Mouse (Mus musculus) olfactory bulb, adult 2 months (tissue): ENCODE measurements around the gene Fancg. TPM values are rescaled to one million over a fixed set of nuclear protein-coding genes. Genes with fewer than 3 reads are reported as not detected.

Experiments used
- H3K27ac ChIP-seq: fragments of 200-500 bp; 2 replicates; pipeline ENCODE4 v1.5.1; 2012; ENCODE audit warnings: low read depth, low read length; ENCODE audit not compliant: insufficient read depth
- H3K4me1 ChIP-seq: fragments of 200-500 bp; 2 replicates; pipeline ENCODE4 v1.6.1; 2012; ENCODE audit warnings: low read length; ENCODE audit not compliant: control insufficient read depth, insufficient read depth
- H3K4me3 ChIP-seq: fragments of 200-500 bp; 2 replicates; pipeline ENCODE4 v1.5.1; 2012; ENCODE audit warnings: mild to moderate bottlenecking, low read depth, low read length, moderate library complexity; ENCODE audit not compliant: insufficient read depth
- CTCF ChIP-seq: fragments of 200-500 bp; IDR thresholded peaks from 2 replicates; pipeline ENCODE4 v1.5.1; 2012; ENCODE audit warnings: low read depth, mild to moderate bottlenecking, low read length, moderate library complexity; ENCODE audit not compliant: insufficient read depth
- POLR2A ChIP-seq: fragments of 200-500 bp; IDR thresholded peaks from 2 replicates; pipeline ENCODE4 v1.6.1; 2012; ENCODE audit warnings: mild to moderate bottlenecking, low read depth, low read length, moderate library complexity; ENCODE audit not compliant: insufficient read depth
- WGBS: fragments of 180-500 bp; shearing (Covaris S2); methylation state at CpG from one replicate; pipeline ENCODE4 v1.1.7; 2018; 5-methylcytosine and 5-hydroxymethylcytosine counted together
- polyA plus RNA-seq: library from polyadenylated mRNA; stranded (reverse); fragments of >200 nt; gene quantifications from 2 replicates; pipeline ENCODE4 v1.2.4, GENCODE M21; 2012; ENCODE audit warnings: low replicate concordance; ENCODE audit not compliant: missing spikeins, insufficient read depth, insufficient read length

The Fancg gene
- polyA plus RNA-seq, 1 experiment = not detected

- 91% methylated on average over 4 of the region's 4 CpGs for WGBS
- H3K4me3 ChIP-seq = no peak overlapping the region
- no peaks in the 10 kb centered on the region for H3K4me1 ChIP-seq
- TF ChIP-seq POLR2A (no peak), CTCF (no peak)
- H3K27ac ChIP-seq = no peak overlapping the region
Measured at GRCm38 (mm10) chr4:42978062-42978461, 32.2 kb downstream of the Fancg start.

- H3K4me1 ChIP-seq = no peaks in the 10 kb centered on the region
- TF ChIP-seq CTCF (no peak), POLR2A (no peak)
- H3K4me3 ChIP-seq = no peak overlapping the region
- H3K27ac ChIP-seq = no peak overlapping the region
- 80% methylated on average over 5 of the region's 5 CpGs for WGBS
Measured at GRCm38 (mm10) chr4:42973868-42974267, 36.4 kb downstream of the Fancg start.

- H3K27ac ChIP-seq = no peak overlapping the region
- TF ChIP-seq POLR2A = no peak
- TF ChIP-seq CTCF = no peak
- WGBS = 84% methylated on average over 4 of the region's 4 CpGs
- H3K4me3 ChIP-seq = no peak overlapping the region
- no peaks in the 10 kb centered on the region for H3K4me1 ChIP-seq
Measured at GRCm38 (mm10) chr4:42972952-42973351, 37.4 kb downstream of the Fancg start.

DNA sequence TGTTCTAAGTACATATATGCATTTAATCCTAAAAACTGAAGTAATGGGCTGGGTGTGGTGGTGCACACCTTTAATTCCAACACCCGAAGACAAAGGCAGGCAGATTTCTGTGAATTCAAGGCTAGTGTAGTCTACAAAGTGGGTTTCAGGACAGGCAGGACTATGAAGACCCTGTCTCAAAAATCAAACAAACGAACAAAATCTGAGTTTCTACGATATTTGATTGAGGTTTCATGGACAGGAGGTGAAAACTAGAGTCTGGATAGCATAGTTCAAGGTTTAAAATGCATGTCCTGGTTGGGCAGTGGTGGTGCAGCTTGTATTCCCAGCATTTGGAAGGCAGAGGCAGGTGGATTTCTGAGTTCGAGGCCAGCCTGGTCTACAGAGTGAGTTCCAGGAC, 41.0 kb downstream of the Fancg start, which contains the start of gene 1700022I11Rik:
Gene 1700022I11Rik (plus strand): TSS at position 301 of the 400 bp plus-strand sequence.
- no peak within 1 kb of the TSS for H3K27ac ChIP-seq
- 93% methylated on average over 4 of the region's 4 CpGs for WGBS
- no peak for TF ChIP-seq CTCF
- no peak for TF ChIP-seq POLR2A
- no peak within 1 kb of the TSS for H3K4me3 ChIP-seq
- peaks cover 2% of the 10 kb centered on the region for H3K4me1 ChIP-seq

DNA sequence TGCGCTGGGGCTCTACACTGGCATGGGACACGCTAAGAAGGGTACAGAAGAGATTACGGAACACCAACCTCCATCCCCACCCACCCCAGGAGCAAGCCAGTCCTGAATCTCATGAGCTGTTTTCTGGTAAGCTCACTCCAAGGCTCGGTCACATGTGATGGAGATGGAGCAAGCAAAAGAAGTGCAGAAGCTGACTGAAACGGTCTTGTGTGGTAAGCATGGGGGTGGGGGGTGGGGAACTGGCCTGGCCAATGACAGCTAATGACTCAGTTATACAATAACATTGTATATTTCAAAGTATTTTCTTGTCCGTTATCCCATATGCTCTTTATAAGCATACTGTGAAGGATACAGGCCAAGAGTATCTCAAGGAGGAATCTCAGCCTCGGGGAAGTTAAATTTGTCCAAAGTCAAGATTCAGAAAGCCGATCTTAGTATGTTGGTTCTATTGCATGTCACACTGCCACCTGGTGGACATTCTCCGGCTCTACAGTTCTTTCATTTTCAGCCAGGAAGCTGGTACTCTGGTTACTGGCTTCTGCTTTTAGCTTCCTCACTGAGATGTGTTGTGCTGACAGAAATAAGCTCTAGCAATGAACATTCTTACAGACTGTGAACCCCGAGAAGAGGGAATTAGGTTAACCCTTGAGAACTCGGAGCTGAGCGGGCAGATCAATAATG, 45.1 kb downstream of the Fancg start:
- H3K4me3 ChIP-seq = no peak overlapping the region
- 17% methylated on average over 12 of the region's 12 CpGs for WGBS
- peaks cover 2% of the 10 kb centered on the region for H3K4me1 ChIP-seq
- H3K27ac ChIP-seq = no peak overlapping the region
- TF ChIP-seq CTCF (no peak), POLR2A (no peak)

GRCm38 (mm10) chr4:42963480-42963879, 46.8 kb downstream of the Fancg start:
- Histone ChIP-seq H3K27ac (no peak overlapping the region), H3K4me1 (peaks cover 10% of the 10 kb centered on the region), H3K4me3 (no peak overlapping the region)
- 70% methylated on average over 2 of the region's 2 CpGs for WGBS
- TF ChIP-seq CTCF = no peak
- TF ChIP-seq POLR2A = no peak

DNA sequence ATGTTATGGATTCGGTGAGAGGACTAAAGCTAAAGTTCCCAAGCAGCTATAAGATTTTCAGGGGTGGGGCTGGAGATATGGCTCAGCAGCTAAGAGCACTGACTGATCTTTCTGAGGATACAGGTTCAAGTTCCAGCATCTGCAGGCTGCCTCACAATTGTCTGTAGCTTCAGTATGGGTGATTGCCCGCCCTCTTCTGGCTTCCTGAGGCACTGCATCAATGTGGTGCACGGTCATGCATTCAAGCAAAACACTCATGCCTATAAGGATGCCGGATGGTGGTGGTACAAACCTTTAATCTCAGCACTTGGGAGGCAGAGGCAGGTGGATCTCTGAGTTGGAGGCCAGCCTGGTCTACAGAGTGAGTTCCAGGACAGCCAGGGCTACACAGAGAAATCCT, 48.7 kb downstream of the Fancg start:
- WGBS = 13% methylated on average over 4 of the region's 4 CpGs
- Histone ChIP-seq H3K4me1 (peaks cover 27% of the 10 kb centered on the region), H3K4me3 (no peak overlapping the region), H3K27ac (no peak overlapping the region)
- TF ChIP-seq POLR2A (no peak), CTCF (peak; percentile 55; the same call in 1 of the 2 replicates)

GRCm38 (mm10) chr4:42959382-42959781, 50.9 kb downstream of the Fancg start:
- peak overlapping the region; percentile 44; the same call in 1 of the 2 replicates for H3K27ac ChIP-seq
- peaks cover 37% of the 10 kb centered on the region for H3K4me1 ChIP-seq
- TF ChIP-seq CTCF = no peak
- no peak for TF ChIP-seq POLR2A
- 48% methylated on average over 4 of the region's 4 CpGs for WGBS
- no peak overlapping the region for H3K4me3 ChIP-seq

GRCm38 (mm10) chr4:42958942-42959341, 51.4 kb downstream of the Fancg start:
- 21% methylated on average over 8 of the region's 8 CpGs for WGBS
- Histone ChIP-seq H3K4me1 (peaks cover 37% of the 10 kb centered on the region), H3K27ac (no peak overlapping the region), H3K4me3 (no peak overlapping the region)
- TF ChIP-seq CTCF (no peak), POLR2A (no peak)

GRCm38 (mm10) chr4:42957979-42958378, 52.3 kb downstream of the Fancg start:
- Histone ChIP-seq H3K4me3 (no peak overlapping the region), H3K4me1 (peaks cover 45% of the 10 kb centered on the region), H3K27ac (no peak overlapping the region)
- 68% methylated on average over 8 of the region's 8 CpGs for WGBS
- no peak for TF ChIP-seq POLR2A
- no peak for TF ChIP-seq CTCF
